Mouse (Mus musculus) MEL (cell line): ENCODE data around the gene Tmem145.

Experiments used
- NRF1 ChIP-seq: IDR thresholded peaks from 2 replicates; pipeline ENCODE4 v1.6.1; 2014; ENCODE audit warnings: low read depth, mild to moderate bottlenecking, inconsistent platforms, low read length, improper control_type of control experiment, moderate library complexity; ENCODE audit not compliant: poor library complexity, insufficient read depth, severe bottlenecking
- POLR2A ChIP-seq, 2 experiments: IDR thresholded peaks; 2 replicates each; pipeline ENCODE4 v1.6.1; 2011 to 2012; ENCODE audit warnings: low read length in 2 of 2, mild to moderate bottlenecking in 2 of 2, control low read depth in 1 of 2, improper control_type of control experiment in 1 of 2, low read depth in 1 of 2, moderate library complexity in 1 of 2; ENCODE audit not compliant: control insufficient read depth in 1 of 2, insufficient read depth in 1 of 2, poor library complexity in 1 of 2

DNA sequence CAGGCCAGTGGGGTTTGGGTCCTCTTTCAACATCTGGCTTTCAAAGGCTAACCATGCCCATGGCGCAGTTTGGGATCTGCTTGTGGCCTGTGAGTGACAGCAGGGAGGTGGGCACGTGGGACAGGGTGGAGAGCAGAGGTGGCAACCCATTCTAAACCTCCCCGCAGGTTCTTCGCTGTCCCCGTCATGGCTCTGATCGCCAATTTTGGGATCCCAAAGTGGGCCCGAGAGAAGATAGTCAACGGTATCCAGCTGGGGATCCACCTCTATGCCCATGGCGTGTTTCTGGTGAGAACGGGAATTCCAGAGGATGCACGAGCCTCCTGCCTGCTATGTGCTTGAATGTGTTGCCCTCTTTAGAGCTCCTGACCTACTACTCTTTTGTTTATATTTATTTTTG lies 5.3 kb downstream of the Tmem145 start:
- no peak for TF ChIP-seq POLR2A (IDR thresholded peaks at IDR 0.05; ENCODE audit: control insufficient read depth in 1 of 2, insufficient read depth in 1 of 2, low read depth in 1 of 2, low read length in 2 of 2, poor library complexity in 1 of 2)
- TF ChIP-seq NRF1, result no peak
